Mouse (Mus musculus): ENCODE results near the gene Mbd6. TPM values are rescaled to one million over a fixed set of nuclear protein-coding genes. Genes with fewer than 3 reads are reported as not detected.
"Not testable (repeated sequence)": the region's sequence is repeated elsewhere in the genome, so short reads cannot be mapped to it uniquely, and the experiment has no call there.

Mbd6 gene
- polyA plus RNA-seq, 1 experiment from 2014 or later, result 5.7 TPM

GRCm38 (mm10) chr10:127319969-127320368 is 31.2 kb upstream of the Mbd6 start:
- H3K27ac ChIP-seq (ENCODE audit: low read length), result no peak overlapping the region
- no peak overlapping the region for H3K4me3 ChIP-seq (ENCODE audit: low read depth, low read length)
- H3K9me3 ChIP-seq (replicated peaks; ENCODE audit: control insufficient read depth, low read length), result no peaks in the 10 kb centered on the region
- no peak overlapping the region for H3K4me2 ChIP-seq (ENCODE audit: low read depth, low read length)
- H3K36me3 ChIP-seq (ENCODE audit: control insufficient read depth, insufficient read depth), result no peaks in the 10 kb centered on the region
- no peak overlapping the region for H3K9ac ChIP-seq (ENCODE audit: low read depth, low read length)
- 71% methylated on average over 7 of the region's 7 CpGs for WGBS (ENCODE audit: insufficient replicate concordance)
- no peaks in the 10 kb centered on the region for H3K27me3 ChIP-seq (ENCODE audit: control insufficient read depth, insufficient read depth, low read depth, low read length)
- H3K4me1 ChIP-seq (ENCODE audit: control insufficient read depth, low read depth, low read length), result peaks cover 14% of the 10 kb centered on the region
- no peak for ATAC-seq (ENCODE audit: low read depth)

GRCm38 (mm10) chr10:127318009-127318408 is 29.2 kb upstream of the Mbd6 start:
- no peaks in the 10 kb centered on the region for H3K27me3 ChIP-seq (ENCODE audit: control insufficient read depth, insufficient read depth, low read depth, low read length)
- 20% methylated on average over 4 of the region's 4 CpGs for WGBS (ENCODE audit: insufficient replicate concordance)
- no peak overlapping the region for H3K4me2 ChIP-seq (ENCODE audit: low read depth, low read length)
- H3K4me1 ChIP-seq (ENCODE audit: control insufficient read depth, low read depth, low read length), result peaks cover 10% of the 10 kb centered on the region
- H3K9ac ChIP-seq (ENCODE audit: low read depth, low read length), result no peak overlapping the region
- H3K9me3 ChIP-seq (replicated peaks; ENCODE audit: control insufficient read depth, low read length), result no peaks in the 10 kb centered on the region
- no peaks in the 10 kb centered on the region for H3K36me3 ChIP-seq (ENCODE audit: control insufficient read depth, insufficient read depth)
- no peak overlapping the region for H3K4me3 ChIP-seq (ENCODE audit: low read depth, low read length)
- no peak for ATAC-seq (ENCODE audit: low read depth)
- H3K27ac ChIP-seq (ENCODE audit: low read length), result 0 out of 2 replicates have a peak overlapping the region, but pooled peaks have one; percentile 1

GRCm38 (mm10) chr10:127317277-127317676 is 28.5 kb upstream of the Mbd6 start:
- no peak overlapping the region for H3K27ac ChIP-seq (ENCODE audit: low read length)
- H3K4me3 ChIP-seq (ENCODE audit: low read depth, low read length), result no peak overlapping the region
- H3K4me1 ChIP-seq (ENCODE audit: control insufficient read depth, low read depth, low read length), result peaks cover 15% of the 10 kb centered on the region
- no peaks in the 10 kb centered on the region for H3K27me3 ChIP-seq (ENCODE audit: control insufficient read depth, insufficient read depth, low read depth, low read length)
- H3K4me2 ChIP-seq (ENCODE audit: low read depth, low read length), result no peak overlapping the region
- H3K9me3 ChIP-seq (replicated peaks; ENCODE audit: control insufficient read depth, low read length), result no peaks in the 10 kb centered on the region
- no peaks in the 10 kb centered on the region for H3K36me3 ChIP-seq (ENCODE audit: control insufficient read depth, insufficient read depth)
- ATAC-seq (ENCODE audit: low read depth), result peak; percentile 82
- no peak overlapping the region for H3K9ac ChIP-seq (ENCODE audit: low read depth, low read length)
- WGBS (ENCODE audit: insufficient replicate concordance), result 21% methylated on average over 2 of the region's 2 CpGs

- H3K4me3 ChIP-seq (ENCODE audit: low read depth, low read length); H3K4me2 ChIP-seq (ENCODE audit: low read depth, low read length); H3K27ac ChIP-seq (ENCODE audit: low read length); ATAC-seq (ENCODE audit: low read depth); H3K9ac ChIP-seq (ENCODE audit: low read depth, low read length); H3K27me3 ChIP-seq (ENCODE audit: control insufficient read depth, insufficient read depth, low read depth, low read length); H3K36me3 ChIP-seq (ENCODE audit: control insufficient read depth, insufficient read depth); H3K9me3 ChIP-seq (replicated peaks; ENCODE audit: control insufficient read depth, low read length): not testable (repeated sequence)
- WGBS (ENCODE audit: insufficient replicate concordance), result 66% methylated on average over 1 of the region's 1 CpGs
- H3K4me1 ChIP-seq (ENCODE audit: control insufficient read depth, low read depth, low read length), result peaks cover 24% of the 10 kb centered on the region
Measured at GRCm38 (mm10) chr10:127314950-127315349, 26.1 kb upstream of the Mbd6 start.

- H3K4me3 ChIP-seq (ENCODE audit: low read depth, low read length); H3K36me3 ChIP-seq (ENCODE audit: control insufficient read depth, insufficient read depth); H3K9ac ChIP-seq (ENCODE audit: low read depth, low read length); H3K27ac ChIP-seq (ENCODE audit: low read length); H3K4me2 ChIP-seq (ENCODE audit: low read depth, low read length); H3K9me3 ChIP-seq (replicated peaks; ENCODE audit: control insufficient read depth, low read length); H3K27me3 ChIP-seq (ENCODE audit: control insufficient read depth, insufficient read depth, low read depth, low read length); ATAC-seq (ENCODE audit: low read depth): not testable (repeated sequence)
- WGBS (ENCODE audit: insufficient replicate concordance), result 85% methylated on average over 5 of the region's 5 CpGs
- peaks cover 26% of the 10 kb centered on the region for H3K4me1 ChIP-seq (ENCODE audit: control insufficient read depth, low read depth, low read length)
Measured at GRCm38 (mm10) chr10:127313516-127313915, 24.7 kb upstream of the Mbd6 start.

- ATAC-seq (ENCODE audit: low read depth), result no peak
- Histone ChIP-seq H3K4me2 (ENCODE audit: low read depth, low read length) (peak overlapping the region; percentile 79), H3K4me3 (ENCODE audit: low read depth, low read length) (no peak overlapping the region), H3K9me3 (replicated peaks; ENCODE audit: control insufficient read depth, low read length) (no peaks in the 10 kb centered on the region), H3K4me1 (ENCODE audit: control insufficient read depth, low read depth, low read length) (peaks cover 22% of the 10 kb centered on the region), H3K27me3 (ENCODE audit: control insufficient read depth, insufficient read depth, low read depth, low read length) (no peaks in the 10 kb centered on the region), H3K36me3 (ENCODE audit: control insufficient read depth, insufficient read depth) (peaks cover 11% of the 10 kb centered on the region), H3K9ac (ENCODE audit: low read depth, low read length) (0 out of 2 replicates have a peak overlapping the region, but pooled peaks have one; percentile 3), H3K27ac (ENCODE audit: low read length) (peak overlapping the region; percentile 56)
- 34% methylated on average over 4 of the region's 4 CpGs for WGBS (ENCODE audit: insufficient replicate concordance)
Measured at GRCm38 (mm10) chr10:127312858-127313257, 24.0 kb upstream of the Mbd6 start.

- H3K36me3 ChIP-seq (ENCODE audit: control insufficient read depth, insufficient read depth), result peaks cover 17% of the 10 kb centered on the region
Measured at GRCm38 (mm10) chr10:127312356-127312676, 23.5 kb upstream of the Mbd6 start.

GRCm38 (mm10) chr10:127311476-127312355 is 22.9 kb upstream of the Mbd6 start, which contains the start of gene Mars:
Gene Mars (minus strand): TSS chr10:127311786.
- Histone ChIP-seq H3K9ac (ENCODE audit: low read depth, low read length) (peak within 1 kb of the TSS; percentile 96), H3K36me3 (ENCODE audit: control insufficient read depth, insufficient read depth) (peaks cover 23% of the 10 kb centered on the region), H3K27me3 (ENCODE audit: control insufficient read depth, insufficient read depth, low read depth, low read length) (no peaks in the 10 kb centered on the region), H3K4me1 (ENCODE audit: control insufficient read depth, low read depth, low read length) (peaks cover 16% of the 10 kb centered on the region), H3K27ac (ENCODE audit: low read length) (peak within 1 kb of the TSS; percentile 94), H3K9me3 (replicated peaks; ENCODE audit: control insufficient read depth, low read length) (no peaks in the 10 kb centered on the region), H3K4me3 (ENCODE audit: low read depth, low read length) (peak within 1 kb of the TSS; percentile 90), H3K4me2 (ENCODE audit: low read depth, low read length) (peak within 1 kb of the TSS; percentile 83)
- peak; percentile 94 for ATAC-seq (ENCODE audit: low read depth)
- WGBS (ENCODE audit: insufficient replicate concordance), result under 1% methylated on average over 65 of the region's 65 CpGs

More at GRCm38 (mm10) chr10:127312356-127312676, 23.5 kb upstream of the Mbd6 start:
- Histone ChIP-seq H3K9me3 (replicated peaks; ENCODE audit: control insufficient read depth, low read length) (no peaks in the 10 kb centered on the region), H3K27me3 (ENCODE audit: control insufficient read depth, insufficient read depth, low read depth, low read length) (no peaks in the 10 kb centered on the region), H3K4me3 (ENCODE audit: low read depth, low read length) (peak overlapping the region; percentile 90), H3K27ac (ENCODE audit: low read length) (peak overlapping the region; percentile 94), H3K4me2 (ENCODE audit: low read depth, low read length) (peak overlapping the region; percentile 79), H3K4me1 (ENCODE audit: control insufficient read depth, low read depth, low read length) (peaks cover 19% of the 10 kb centered on the region), H3K9ac (ENCODE audit: low read depth, low read length) (peak overlapping the region; percentile 96)
- peak; percentile 46 for ATAC-seq (ENCODE audit: low read depth)
- WGBS (ENCODE audit: insufficient replicate concordance), result under 1% methylated on average over 4 of the region's 4 CpGs

Data from liver, embryonic 16.5 days (tissue).